Comparison of ENCODE assay signal across 8 mouse cellular contexts in genomic region chrX:12129828-12130809, GRCm38 (mm10). TPM values are rescaled to one million over a fixed set of nuclear protein-coding genes. Genes with fewer than 3 reads are reported as not detected.
DNase-seq lines count a peak whose midpoint lies in the region; ATAC-seq lines count a peak whose summit lies in the region.

No protein-coding gene starts in this region.

- no peaks in the 10 kb centered on the region for H3K36me3 ChIP-seq in forebrain, embryonic 10.5 days (replicated peaks)
- no peaks in the 10 kb centered on the region for H3K36me3 ChIP-seq in forebrain, embryonic 16.5 days (ENCODE audit: control insufficient read depth, insufficient read depth)

- 5% methylated on average over 14 of the region's 14 CpGs for WGBS in forebrain, embryonic 10.5 days
- 26% methylated on average over 14 of the region's 14 CpGs for WGBS in forebrain, embryonic 16.5 days

- ATAC-seq in forebrain, embryonic 16.5 days = no peak
- ATAC-seq in inflammation-experienced regulatory T-cells, adult 6 months = no peak

- no peak overlapping the region for H3K4me2 ChIP-seq in forebrain, embryonic 16.5 days (ENCODE audit: low read length)

- H3K27ac ChIP-seq in forebrain, embryonic 10.5 days = 0 out of 2 replicates have a peak overlapping the region, but pooled peaks have one; percentile 30
- no peak overlapping the region for H3K27ac ChIP-seq in forebrain, embryonic 16.5 days (ENCODE audit: low read length)

- peaks cover 100% of the 10 kb centered on the region for H3K27me3 ChIP-seq in forebrain, embryonic 10.5 days (ENCODE audit: poor library complexity, severe bottlenecking)
- peaks cover 36% of the 10 kb centered on the region for H3K27me3 ChIP-seq in forebrain, embryonic 16.5 days (replicated peaks; ENCODE audit: control insufficient read depth, insufficient read depth, low read length)

- peaks cover 83% of the 10 kb centered on the region for H3K4me1 ChIP-seq in forebrain, embryonic 10.5 days
- H3K4me1 ChIP-seq in forebrain, embryonic 16.5 days (replicated peaks; ENCODE audit: control insufficient read depth, insufficient read depth, low read length) = peaks cover 33% of the 10 kb centered on the region

- H3K9me3 ChIP-seq in forebrain, embryonic 10.5 days = no peaks in the 10 kb centered on the region
- H3K9me3 ChIP-seq in forebrain, embryonic 16.5 days (ENCODE audit: control insufficient read depth, low read length) = no peaks in the 10 kb centered on the region

- DNase-seq in forebrain, embryonic 10.5 days (ENCODE audit: extremely low spot score, low spot score) = no peak
- DNase-seq in kidney, postnatal 14 days = peak; percentile 19
- no peak for DNase-seq in kidney, adult 9 months
- DNase-seq in thymus, postnatal 4 days = peak; percentile 36
- DNase-seq in thymus, postnatal 36 days = no peak
- no peak for DNase-seq in right cerebral cortex, postnatal 36 days (ENCODE audit: low spot score in 2 of 2)

- H3K9ac ChIP-seq in forebrain, embryonic 16.5 days (replicated peaks; ENCODE audit: low read depth, low read length) = no peak overlapping the region

- H3K4me3 ChIP-seq in forebrain, embryonic 10.5 days = no peak overlapping the region
- H3K4me3 ChIP-seq in forebrain, embryonic 16.5 days (replicated peaks; ENCODE audit: low read length) = no peak overlapping the region

RNA-seq across cellular contexts. Expression of gene Bcor, which starts 30.0 kb away (rescaled TPM):
- polyA plus RNA-seq in forebrain, embryonic 10.5 days (2016; fragmentation: Nextera tagmentation; extraction: Ambion mirVana) = 18.0 and 18.9 TPM in 2 replicates
- polyA plus RNA-seq in forebrain, embryonic 16.5 days (2015; fragmentation: Nextera tagmentation; extraction: Ambion mirVana) = 17.4 and 18.1 TPM in 2 replicates
- 10 to 100 TPM; 15.1 to 28.3 (median 23.8) TPM for polyA plus RNA-seq in inflammation-experienced regulatory T-cells, adult 6 months (2017; shearing (Covaris generic))

Comparison
In these comparisons a context has a peak if more than half of its experiments do, and no peak if none do; other contexts are left out.
1. DNase-seq: peak in kidney, postnatal 14 days (single experiment) and thymus, postnatal 4 days (single experiment); none in forebrain, embryonic 10.5 days (single experiment), kidney, adult 9 months (single experiment), thymus, postnatal 36 days (0 of 2) and right cerebral cortex, postnatal 36 days (0 of 2).